Mouse (Mus musculus): ENCODE measurements around the gene Mycbpap. TPM values are rescaled to one million over a fixed set of nuclear protein-coding genes. Genes with fewer than 3 reads are reported as not detected.

Mycbpap gene
- total RNA-seq, 4 experiments from 2014 or later = 3.6 to 7.2 (median 5.6) TPM

Other genes with a start within 250 kb of the Mycbpap start
- not detected for gene Gm21885, start 239.9 kb downstream of the Mycbpap start, total RNA-seq (2022)
- 100 to 1,000 TPM in 2 of 4 experiments, 10 to 100 TPM in 2; 83.7 to 111 (median 97.4) TPM for gene Luc7l3, start 199.8 kb downstream of the Mycbpap start, total RNA-seq (2022)
- 100 to 1,000 TPM; 136 to 147 (median 145) TPM for gene Ankrd40, start 193.7 kb downstream of the Mycbpap start, total RNA-seq (2022)
- 1 to 10 TPM; 2.4 to 8.0 (median 3.4) TPM for gene Abcc3, start 128.7 kb downstream of the Mycbpap start, total RNA-seq (2022)
- 10 to 100 TPM; 58.2 to 71.7 (median 64.6) TPM for gene Cacna1g, start 47.5 kb downstream of the Mycbpap start, total RNA-seq (2022)
- gene Spata20, start 35.6 kb downstream of the Mycbpap start, total RNA-seq (2022) = 1 to 10 TPM in 1 of 4 experiments, under 1 TPM in 1, not detected in 2; 0.35 to 1.4 TPM
- 1 to 10 TPM; 1.1 to 3.7 (median 2.6) TPM for gene Epn3, start 21.8 kb downstream of the Mycbpap start, total RNA-seq (2022)
- gene Rsad1, start 27.5 kb upstream of the Mycbpap start, total RNA-seq (2022) = 10 to 100 TPM; 13.8 to 19.5 (median 16.1) TPM
- gene Chad, start 43.3 kb upstream of the Mycbpap start, total RNA-seq (2022) = under 1 TPM in 1 of 4 experiments, not detected in 3; 0.44 TPM
- gene Acsf2, start 80.1 kb upstream of the Mycbpap start, total RNA-seq (2022) = 10 to 100 TPM; 16.8 to 19.7 (median 18.8) TPM
- gene Lrrc59, start 108.0 kb upstream of the Mycbpap start, total RNA-seq (2022) = 10 to 100 TPM; 84.0 to 91.2 (median 86.3) TPM
- gene Mrpl27, start 132.0 kb upstream of the Mycbpap start, total RNA-seq (2022) = 10 to 100 TPM; 62.7 to 75.7 (median 69.0) TPM
- under 1 TPM in 1 of 4 experiments, not detected in 3; 0.19 TPM for gene Eme1, start 132.2 kb upstream of the Mycbpap start, total RNA-seq (2022)
- gene Xylt2, start 155.8 kb upstream of the Mycbpap start, total RNA-seq (2022) = 10 to 100 TPM; 25.9 to 27.8 (median 26.7) TPM
- gene Gm11541, start 182.8 kb upstream of the Mycbpap start, total RNA-seq (2022) = not detected
- under 1 TPM in 2 of 4 experiments, not detected in 2; 0.27 to 0.51 TPM for gene Cdc34b, start 220.0 kb upstream of the Mycbpap start, total RNA-seq (2022)

Measured in left cerebral cortex, adult 8-10 months (tissue).